Mouse (Mus musculus) stomach, postnatal 0 days (tissue): ENCODE data around the gene Acads.

Experiments used
- CTCF ChIP-seq: IDR thresholded peaks from 2 replicates; pipeline ENCODE4 v1.5.1; 2016; ENCODE audit warnings: antibody characterized with exemption, low read depth, mild to moderate bottlenecking, moderate library complexity
- EP300 ChIP-seq: optimal IDR thresholded peaks from 2 replicates; pipeline ENCODE3; 2016; ENCODE audit warnings: antibody characterized with exemption

DNA sequence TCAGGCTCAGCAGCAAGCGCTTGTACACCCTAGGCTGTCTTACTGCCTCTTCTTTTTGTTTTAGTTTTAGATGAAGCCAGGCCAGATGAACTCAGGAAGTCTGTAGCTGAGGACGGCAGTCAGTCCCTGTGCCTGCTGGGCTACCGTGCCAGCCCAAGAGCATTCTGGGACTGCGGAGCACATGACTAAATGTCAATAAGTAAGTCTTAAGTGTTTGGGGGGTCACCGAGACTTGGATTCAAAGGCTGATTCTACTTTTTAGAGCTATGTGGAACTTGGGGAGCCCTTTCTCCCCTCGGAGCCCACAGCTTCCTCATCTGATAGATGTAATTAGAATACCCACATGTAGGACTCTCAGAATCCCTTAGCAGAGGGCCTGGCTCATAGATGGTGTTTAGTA is 41.5 kb upstream of the Acads start:
- TF ChIP-seq CTCF (no peak), EP300 (no peak)
